Mouse (Mus musculus) CH12.LX (cell line): ENCODE measurements around the gene Itgb2l. TPM values are rescaled to one million over a fixed set of nuclear protein-coding genes. Genes with fewer than 3 reads are reported as not detected.

ENCODE experiments used
- DNase-seq: peaks from one replicate; pipeline ENCODE4 v3.0.0-alpha.2; 2013; ENCODE audit errors: extremely low read depth
- H3K27ac ChIP-seq: 2 replicates; pipeline ENCODE4 v1.5.1; 2012; ENCODE audit warnings: low read depth, mild to moderate bottlenecking, control low read depth, moderate library complexity; ENCODE audit not compliant: insufficient read depth
- H3K27me3 ChIP-seq: replicated peaks from 2 replicates; pipeline ENCODE3; 2012; ENCODE audit warnings: inconsistent platforms
- H3K36me3 ChIP-seq, 2 experiments: replicated peaks in 1 of 2; 2 replicates each; pipeline versions ENCODE3 to v1.6.1; 2012; ENCODE audit warnings: inconsistent platforms in 1 of 2, low read length in 1 of 2, mild to moderate bottlenecking in 1 of 2, mixed read lengths in 1 of 2, moderate library complexity in 1 of 2; ENCODE audit not compliant: control insufficient read depth in 1 of 2, insufficient read depth in 1 of 2
- H3K4me1 ChIP-seq, 2 experiments: 2 replicates each; pipeline ENCODE4 v1.6.1; 2012; ENCODE audit warnings: inconsistent platforms in 1 of 2, moderate library complexity in 1 of 2; ENCODE audit not compliant: insufficient read depth in 2 of 2, control insufficient read depth in 1 of 2
- H3K4me2 ChIP-seq: 2 replicates; pipeline ENCODE4 v1.6.1; 2012; ENCODE audit warnings: low read depth, mild to moderate bottlenecking, control low read depth; ENCODE audit not compliant: poor library complexity, insufficient read depth, severe bottlenecking
- H3K4me3 ChIP-seq, 3 experiments: fragments of 150-350 bp in 1 of 3; sonication (generic) in 1 of 3; replicated peaks in 1 of 3; 2 replicates each; pipeline versions ENCODE3 to v1.5.1; 2011 to 2012; ENCODE audit warnings: low read depth in 2 of 3, low read length in 2 of 3, mild to moderate bottlenecking in 2 of 3, moderate library complexity in 2 of 3, control low read depth in 1 of 3, improper control_type of control experiment in 1 of 3, inconsistent platforms in 1 of 3, mixed read lengths in 1 of 3; ENCODE audit not compliant: poor library complexity in 1 of 3
- H3K79me2 ChIP-seq: replicated peaks from 2 replicates; pipeline ENCODE4 v1.6.1; 2012; ENCODE audit warnings: mild to moderate bottlenecking, moderate library complexity; ENCODE audit not compliant: control insufficient read depth, poor library complexity, insufficient read depth, severe bottlenecking; ENCODE audit errors: extremely low read depth
- H3K9ac ChIP-seq: 2 replicates; pipeline ENCODE4 v1.6.1; 2012; ENCODE audit warnings: low read depth, mild to moderate bottlenecking, control low read depth, moderate library complexity; ENCODE audit not compliant: insufficient read depth
- H3K9me3 ChIP-seq: replicated peaks from 2 replicates; pipeline ENCODE3; 2012; ENCODE audit warnings: low read length, inconsistent platforms, mixed read lengths
- BHLHE40 ChIP-seq: IDR thresholded peaks from 2 replicates; pipeline ENCODE4 v1.6.1; 2011; ENCODE audit warnings: mild to moderate bottlenecking, low read depth, low read length, improper control_type of control experiment
- CHD1 ChIP-seq: IDR thresholded peaks from 2 replicates; pipeline ENCODE4 v1.6.1; 2012; ENCODE audit warnings: low read depth, low read length, improper control_type of control experiment, inconsistent platforms
- CHD2 ChIP-seq: IDR thresholded peaks from 2 replicates; pipeline ENCODE4 v1.6.1; 2011; ENCODE audit warnings: low read length, improper control_type of control experiment
- E2F4 ChIP-seq: IDR thresholded peaks from 2 replicates; pipeline ENCODE4 v1.6.1; 2011; ENCODE audit warnings: low read depth, low read length, improper control_type of control experiment; ENCODE audit not compliant: insufficient replicate concordance
- ELF1 ChIP-seq: IDR thresholded peaks from 2 replicates; pipeline ENCODE4 v1.6.1; 2014; ENCODE audit warnings: low read depth, mild to moderate bottlenecking, inconsistent platforms, low read length, improper control_type of control experiment
- EP300 ChIP-seq: IDR thresholded peaks from 2 replicates; pipeline ENCODE4 v1.6.1; 2011; ENCODE audit warnings: low read length, improper control_type of control experiment
- ETS1 ChIP-seq: conservative IDR thresholded peaks from 2 replicates; pipeline ENCODE4 v1.6.1; 2012; ENCODE audit warnings: low read depth, mild to moderate bottlenecking, inconsistent platforms, low read length, improper control_type of control experiment, moderate library complexity
- GABPA ChIP-seq: IDR thresholded peaks from 2 replicates; pipeline ENCODE4 v1.6.1; 2012; ENCODE audit warnings: low read depth, low read length, improper control_type of control experiment, inconsistent platforms; ENCODE audit not compliant: insufficient replicate concordance
- HCFC1 ChIP-seq: IDR thresholded peaks from 2 replicates; pipeline ENCODE4 v1.6.1; 2012; ENCODE audit warnings: low read depth, mild to moderate bottlenecking, inconsistent platforms, low read length, improper control_type of control experiment
- IRF4 ChIP-seq: IDR thresholded peaks from 2 replicates; pipeline ENCODE4 v1.6.1; 2014; ENCODE audit warnings: low read depth, mild to moderate bottlenecking, inconsistent platforms, low read length, improper control_type of control experiment
- JUN ChIP-seq: IDR thresholded peaks from 2 replicates; pipeline ENCODE4 v1.6.1; 2011; ENCODE audit warnings: low read depth, mild to moderate bottlenecking, low read length, improper control_type of control experiment, moderate library complexity; ENCODE audit not compliant: insufficient read depth
- JUND ChIP-seq: conservative IDR thresholded peaks from 2 replicates; pipeline ENCODE4 v1.6.1; 2011; ENCODE audit warnings: low read depth, low read length, improper control_type of control experiment
- MAFK ChIP-seq: IDR thresholded peaks from 2 replicates; pipeline ENCODE4 v1.6.1; 2011; ENCODE audit warnings: low read length, improper control_type of control experiment; ENCODE audit not compliant: insufficient replicate concordance
- MAZ ChIP-seq: IDR thresholded peaks from 2 replicates; pipeline ENCODE4 v1.6.1; 2012; ENCODE audit warnings: low read depth, mild to moderate bottlenecking, inconsistent platforms, low read length, improper control_type of control experiment, moderate library complexity
- MEF2A ChIP-seq: IDR thresholded peaks from 2 replicates; pipeline ENCODE4 v1.6.1; 2014; ENCODE audit warnings: low read depth, mild to moderate bottlenecking, inconsistent platforms, low read length, improper control_type of control experiment, borderline replicate concordance
- MYC ChIP-seq: IDR thresholded peaks from 2 replicates; pipeline ENCODE4 v1.6.1; 2011; ENCODE audit warnings: low read depth, mild to moderate bottlenecking, improper control_type of control experiment, low read length
- NRF1 ChIP-seq: IDR thresholded peaks from 2 replicates; pipeline ENCODE4 v1.6.1; 2014; ENCODE audit warnings: low read depth, mild to moderate bottlenecking, inconsistent platforms, low read length, improper control_type of control experiment, moderate library complexity
- RCOR1 ChIP-seq: conservative IDR thresholded peaks from 2 replicates; pipeline ENCODE4 v1.6.1; 2012; ENCODE audit warnings: low read depth, mild to moderate bottlenecking, inconsistent platforms, low read length, improper control_type of control experiment
- SMC3 ChIP-seq: IDR thresholded peaks from 2 replicates; pipeline ENCODE4 v1.6.1; 2011; ENCODE audit warnings: low read depth, low read length, improper control_type of control experiment
- TBP ChIP-seq: conservative IDR thresholded peaks from 2 replicates; pipeline ENCODE4 v1.6.1; 2011; ENCODE audit warnings: low read depth, low read length, improper control_type of control experiment
- USF1 ChIP-seq: IDR thresholded peaks from 2 replicates; pipeline ENCODE4 v1.6.1; 2014; ENCODE audit warnings: low read depth, mild to moderate bottlenecking, inconsistent platforms, low read length, improper control_type of control experiment
- USF2 ChIP-seq: conservative IDR thresholded peaks from 2 replicates; pipeline ENCODE4 v1.6.1; 2011; ENCODE audit warnings: low read depth, low read length, improper control_type of control experiment
- ZC3H11A ChIP-seq: IDR thresholded peaks from 2 replicates; pipeline ENCODE4 v1.6.1; 2012; ENCODE audit warnings: low read depth, mild to moderate bottlenecking, inconsistent platforms, low read length, improper control_type of control experiment
- ZMIZ1 ChIP-seq: IDR thresholded peaks from 2 replicates; pipeline ENCODE4 v1.6.1; 2012; ENCODE audit warnings: low read depth, mild to moderate bottlenecking, inconsistent platforms, low read length, improper control_type of control experiment
- ZNF384 ChIP-seq: IDR thresholded peaks from 2 replicates; pipeline ENCODE4 v1.6.1; 2012; ENCODE audit warnings: low read depth, low read length, improper control_type of control experiment, inconsistent platforms
- dilution Hi-C: fragments of 300-500 bp; cut with MboI; formaldehyde crosslinking; loops from 2 replicates; pipeline ENCODE4 v1.14.3; 2020; ENCODE audit warnings: low sequenced_read_pairs; ENCODE audit not compliant: extremely low pct_unique_long_range_greater_than_20kb, extremely low pct_ligation_motif_present
- in situ Hi-C: fragments of 300-500 bp; cut with MboI; formaldehyde crosslinking; loops from 3 replicates; pipeline ENCODE4 v1.14.3; 2019; ENCODE audit warnings: low sequenced_read_pairs, low pct_ligation_motif_present, low pct_unique_long_range_greater_than_20kb, mixed read lengths
- polyA plus RNA-seq: library from polyadenylated mRNA; unstranded; fragments of >175 nt; gene quantifications from 2 replicates; pipeline ENCODE4 v1.2.1, GENCODE M21; 2012; ENCODE audit warnings: low read depth; ENCODE audit not compliant: insufficient read length
- total RNA-seq, 2 experiments: library from RNA; depleted of rRNA; stranded (reverse); fragments of 300-350 nt in 1 of 2; fragments of >200 nt in 1 of 2; gene quantifications; 2 replicates each; pipeline ENCODE4 v1.2.3; 2012 to 2014

The Itgb2l gene
- total and polyA plus RNA-seq, 3 experiments = 0.08 to 0.37 (median 0.20) TPM

GRCm38 (mm10) chr16:96481791-96482190 lies 38.4 kb upstream of the Itgb2l start:
- Histone ChIP-seq H3K4me2 (no peak overlapping the region), H3K27ac (no peak overlapping the region), H3K36me3 (no peaks in the 10 kb centered on the region), H3K9me3 (peaks cover 5% of the 10 kb centered on the region), H3K79me2 (no peaks in the 10 kb centered on the region), H3K4me1 (no peaks in the 10 kb centered on the region), H3K9ac (no peak overlapping the region), H3K4me3 (no peak overlapping the region), H3K27me3 (no peaks in the 10 kb centered on the region)
- DNase-seq = no peak
- in situ Hi-C loops = no loop called here
- dilution Hi-C loops = no loop called here
- TF ChIP-seq ZC3H11A (no peak), USF1 (no peak), JUN (no peak), ELF1 (no peak)

GRCm38 (mm10) chr16:96474185-96474584 lies 30.8 kb upstream of the Itgb2l start:
- DNase-seq = no peak
- no peaks in the 10 kb centered on the region for H3K36me3 ChIP-seq
- in situ Hi-C loops (loop anchor here (10.0 to 25.0 kb wide), 2 partner anchors 141 to 237 kb away; partner anchors contain the start of gene B3galt5), dilution Hi-C loops (no loop called here)
- H3K79me2 ChIP-seq = no peaks in the 10 kb centered on the region
- no peak overlapping the region for H3K9ac ChIP-seq
- H3K4me1 ChIP-seq = no peaks in the 10 kb centered on the region
- H3K4me3 ChIP-seq = no peak overlapping the region
- TF ChIP-seq ZNF384 (no peak), RCOR1 (no peak), IRF4 (no peak), NRF1 (no peak), EP300 (no peak), TBP (no peak)
- no peak overlapping the region for H3K4me2 ChIP-seq
- H3K27ac ChIP-seq = no peak overlapping the region
- H3K9me3 ChIP-seq = no peaks in the 10 kb centered on the region
- H3K27me3 ChIP-seq = no peaks in the 10 kb centered on the region

GRCm38 (mm10) chr16:96472816-96473215 lies 29.4 kb upstream of the Itgb2l start:
- Histone ChIP-seq H3K27ac (no peak overlapping the region), H3K79me2 (no peaks in the 10 kb centered on the region), H3K36me3 (no peaks in the 10 kb centered on the region), H3K4me2 (no peak overlapping the region), H3K4me3 (no peak overlapping the region), H3K27me3 (no peaks in the 10 kb centered on the region), H3K4me1 (no peaks in the 10 kb centered on the region), H3K9me3 (no peaks in the 10 kb centered on the region), H3K9ac (no peak overlapping the region)
- in situ Hi-C loops = loop anchor here (10.0 to 25.0 kb wide), 2 partner anchors 142 to 236 kb away; partner anchors contain the start of gene B3galt5
- TF ChIP-seq JUN (no peak), IRF4 (no peak), CHD1 (no peak), HCFC1 (no peak), MYC (no peak), BHLHE40 (no peak), MEF2A (no peak), ELF1 (no peak), USF2 (no peak), E2F4 (no peak), MAZ (no peak), ETS1 (no peak), JUND (no peak), CHD2 (no peak), ZMIZ1 (no peak), MAFK (no peak), GABPA (no peak), SMC3 (no peak)
- no peak for DNase-seq
- dilution Hi-C loops = no loop called here
